Mouse (Mus musculus) C2C12 (cell line): Measurements from ENCODE around the gene Adamts9. TPM values are rescaled to one million over a fixed set of nuclear protein-coding genes. Genes with fewer than 3 reads are reported as not detected.

Experiments
- H3K27me3 ChIP-seq: one replicate; pipeline ENCODE4 v1.6.1; 2011; ENCODE audit not compliant: control insufficient read depth, insufficient read depth, insufficient read length
- H3K36me3 ChIP-seq: one replicate; pipeline ENCODE4 v1.6.1; 2011; ENCODE audit not compliant: control insufficient read depth, insufficient read depth
- H3K4me3 ChIP-seq: one replicate; pipeline ENCODE4 v1.5.1; 2011; ENCODE audit warnings: mild to moderate bottlenecking, control low read depth; ENCODE audit not compliant: poor library complexity, insufficient read depth, severe bottlenecking
- H3K79me2 ChIP-seq: one replicate; pipeline ENCODE4 v1.6.1; 2011; ENCODE audit not compliant: control insufficient read depth, insufficient read depth
- H3K79me3 ChIP-seq: one replicate; pipeline ENCODE4 v1.6.1; 2011; ENCODE audit warnings: low read depth, control low read depth
- H3ac ChIP-seq: one replicate; pipeline ENCODE3; 2011; ENCODE audit warnings: low read depth; ENCODE audit not compliant: control insufficient read depth, insufficient read length
- CEBPB ChIP-seq: IDR thresholded peaks from one replicate; pipeline ENCODE4 v1.6.1; 2011; ENCODE audit warnings: low read depth, mild to moderate bottlenecking, control low read depth, moderate library complexity
- CTCF ChIP-seq: IDR thresholded peaks from one replicate; pipeline ENCODE4 v1.5.1; 2011; ENCODE audit not compliant: control insufficient read depth, insufficient read depth, insufficient read length
- FOSL1 ChIP-seq: IDR thresholded peaks from one replicate; pipeline ENCODE4 v1.8.0; 2011; ENCODE audit warnings: mild to moderate bottlenecking, low read length; ENCODE audit not compliant: poor library complexity, insufficient read depth, severe bottlenecking
- MAX ChIP-seq: IDR thresholded peaks from one replicate; pipeline ENCODE4 v1.6.1; 2011; ENCODE audit warnings: mild to moderate bottlenecking, control low read depth
- MYOD1 ChIP-seq: IDR thresholded peaks from one replicate; pipeline ENCODE4 v1.6.1; 2011; ENCODE audit warnings: low read depth; ENCODE audit not compliant: control insufficient read depth, insufficient read length
- MYOG ChIP-seq: IDR thresholded peaks from one replicate; pipeline ENCODE4 v1.6.1; 2011; ENCODE audit not compliant: control insufficient read depth, insufficient read length; ENCODE audit errors: extremely low read depth
- USF1 ChIP-seq: IDR thresholded peaks from one replicate; pipeline ENCODE4 v1.6.1; 2011; ENCODE audit warnings: low read depth, mild to moderate bottlenecking, control low read depth, moderate library complexity
- polyA plus RNA-seq: library from polyadenylated mRNA; unstranded; fragments of >200 nt; fragmentation: generic; extraction: Trizol; gene quantifications from one replicate; pipeline ENCODE4 v1.2.1, GENCODE M21; 2012; ENCODE audit warnings: missing spikeins

The Adamts9 gene
- polyA plus RNA-seq, 1 experiment, result 0.04 TPM

GRCm38 (mm10) chr6:92869089-92869581 is 74.2 kb downstream of the Adamts9 start, which contains the start of gene Gm15737:
Gene Gm15737 (plus strand): TSS chr6:92869357.
- no peak for TF ChIP-seq MYOD1
- no peak for TF ChIP-seq CEBPB
- no peak for TF ChIP-seq USF1
- TF ChIP-seq MYOG, result no peak
- TF ChIP-seq FOSL1, result no peak
- TF ChIP-seq CTCF, result no peak
- TF ChIP-seq MAX, result no peak
- Histone ChIP-seq H3ac (no peak within 1 kb of the TSS), H3K4me3 (no peak within 1 kb of the TSS), H3K27me3 (no peaks in the 10 kb centered on the region), H3K79me2 (no peaks in the 10 kb centered on the region), H3K79me3 (no peaks in the 10 kb centered on the region), H3K36me3 (no peaks in the 10 kb centered on the region)

GRCm38 (mm10) chr6:92862599-92862998 is 80.7 kb downstream of the Adamts9 start:
- Histone ChIP-seq H3K79me2 (no peaks in the 10 kb centered on the region), H3K79me3 (no peaks in the 10 kb centered on the region), H3K36me3 (no peaks in the 10 kb centered on the region), H3K4me3 (no peak overlapping the region), H3K27me3 (no peaks in the 10 kb centered on the region), H3ac (no peak overlapping the region)
- TF ChIP-seq MYOG (no peak), FOSL1 (no peak), CTCF (no peak), MAX (no peak), USF1 (no peak), MYOD1 (no peak), CEBPB (no peak)

GRCm38 (mm10) chr6:92860285-92860912 is 82.9 kb downstream of the Adamts9 start:
- Histone ChIP-seq H3K4me3 (no peak overlapping the region), H3ac (no peak overlapping the region), H3K27me3 (no peaks in the 10 kb centered on the region), H3K79me2 (no peaks in the 10 kb centered on the region), H3K36me3 (no peaks in the 10 kb centered on the region), H3K79me3 (no peaks in the 10 kb centered on the region)
- no peak for TF ChIP-seq MYOD1
- TF ChIP-seq CTCF, result no peak
- no peak for TF ChIP-seq CEBPB
- no peak for TF ChIP-seq MAX
- no peak for TF ChIP-seq USF1
- TF ChIP-seq FOSL1, result no peak
- no peak for TF ChIP-seq MYOG

- Histone ChIP-seq H3K27me3 (no peaks in the 10 kb centered on the region), H3ac (no peak overlapping the region), H3K79me2 (no peaks in the 10 kb centered on the region), H3K36me3 (no peaks in the 10 kb centered on the region), H3K4me3 (no peak overlapping the region), H3K79me3 (no peaks in the 10 kb centered on the region)
- TF ChIP-seq USF1 (no peak), MYOG (no peak), CEBPB (no peak), FOSL1 (no peak), CTCF (no peak), MAX (no peak), MYOD1 (no peak)
Measured at GRCm38 (mm10) chr6:92858721-92859510, 84.4 kb downstream of the Adamts9 start.

- H3K79me3 ChIP-seq, result no peaks in the 10 kb centered on the region
- H3ac ChIP-seq, result no peak overlapping the region
- no peaks in the 10 kb centered on the region for H3K36me3 ChIP-seq
- H3K4me3 ChIP-seq, result no peak overlapping the region
- no peaks in the 10 kb centered on the region for H3K79me2 ChIP-seq
- no peak for TF ChIP-seq FOSL1
- TF ChIP-seq MYOG, result no peak
- TF ChIP-seq CEBPB, result no peak
- no peak for TF ChIP-seq CTCF
- TF ChIP-seq MAX, result no peak
- no peak for TF ChIP-seq USF1
- no peak for TF ChIP-seq MYOD1
- H3K27me3 ChIP-seq, result no peaks in the 10 kb centered on the region
Measured at GRCm38 (mm10) chr6:92857761-92858160, 85.5 kb downstream of the Adamts9 start.
